Mouse (Mus musculus) MN1 (cell line): ENCODE data around the gene Cdh26.

Experiments
- DNase-seq: peaks from one replicate; pipeline ENCODE4 v3.0.0-alpha.2; 2016; ENCODE audit warnings: low spot score

Cdh26 gene

DNA sequence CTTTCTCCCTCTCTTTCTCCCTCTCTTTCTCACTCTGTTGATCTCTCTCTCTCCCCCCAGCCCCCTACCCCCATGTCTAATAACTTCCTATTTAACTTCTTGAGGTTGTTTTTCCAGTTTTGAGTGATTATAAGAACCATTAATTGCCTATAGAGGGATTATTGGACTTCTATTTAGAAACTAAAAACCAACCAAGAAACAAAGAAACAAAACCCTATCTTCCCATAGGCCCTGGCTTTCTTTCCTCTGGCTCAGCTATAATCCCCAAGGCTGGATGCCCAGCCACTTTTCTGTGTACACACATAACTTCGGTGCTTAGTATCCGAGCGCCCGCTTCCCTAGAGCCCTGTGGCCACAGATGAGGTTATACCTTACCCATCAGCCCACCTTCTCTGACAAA, at the start of gene Cdh26:
Gene Cdh26 (plus strand): TSS at position 301 of the 400 bp plus-strand sequence.
- DNase-seq = no peak

DNA sequence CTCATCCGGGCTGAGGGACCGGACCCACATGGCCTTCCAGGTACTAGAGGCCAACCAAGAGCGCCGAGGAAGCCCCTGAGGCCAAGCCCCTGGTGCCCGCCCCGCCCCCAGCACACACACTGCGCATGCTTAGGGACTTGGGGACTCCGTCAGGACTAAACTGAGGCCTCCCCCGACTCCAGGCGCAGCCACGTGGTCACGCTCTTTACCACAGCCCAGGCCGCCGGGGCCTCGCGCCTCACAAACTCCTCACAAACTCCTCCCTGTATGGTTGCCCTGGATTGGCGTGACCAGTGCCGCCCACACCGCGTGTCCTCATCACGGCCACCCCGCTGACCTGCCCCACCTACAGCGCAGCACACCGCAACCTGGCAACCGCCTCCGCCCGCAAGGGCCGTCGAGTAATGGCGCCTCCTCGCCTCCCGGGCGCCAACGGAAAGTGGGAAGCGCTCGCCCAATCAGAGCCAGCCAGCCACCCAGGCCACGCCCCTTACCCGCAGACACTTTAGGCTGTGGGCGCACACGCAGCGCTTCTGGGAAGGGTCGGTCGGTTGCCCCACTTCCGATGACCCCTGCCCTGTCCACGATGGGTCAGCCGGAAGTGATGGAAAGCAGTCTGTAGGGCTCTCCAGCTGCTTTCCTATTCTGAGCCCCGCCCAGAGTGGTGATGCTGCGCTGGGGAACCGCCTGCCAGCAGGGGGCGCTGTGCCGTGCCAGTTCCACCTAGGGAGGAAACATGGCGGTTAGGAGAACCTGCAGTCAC, 23.1 kb upstream of the Cdh26 start, which contains the start of gene Sycp2:
Gene Sycp2 (minus strand): TSS at position 633 of the 763 bp plus-strand sequence.
- DNase-seq = no peak

DNA sequence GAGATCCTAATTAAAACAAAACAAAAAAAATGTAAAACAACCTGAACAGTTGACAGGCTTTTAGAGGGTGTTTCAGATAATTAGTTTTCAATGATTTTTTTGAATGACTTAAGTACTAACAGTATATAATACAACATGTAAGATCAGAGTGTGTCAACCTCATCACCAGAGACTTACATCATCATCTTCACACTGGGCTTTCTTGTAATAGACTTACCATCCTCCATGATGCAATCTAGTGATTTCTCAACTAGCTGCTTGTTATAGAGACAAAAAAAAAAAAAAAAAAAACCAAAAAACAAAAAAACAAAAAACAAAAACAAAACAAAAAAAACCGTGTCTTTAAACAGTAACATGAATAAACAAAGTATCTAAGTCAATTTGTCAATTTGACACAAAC, 21.3 kb upstream of the Cdh26 start:
- DNase-seq = no peak

DNA sequence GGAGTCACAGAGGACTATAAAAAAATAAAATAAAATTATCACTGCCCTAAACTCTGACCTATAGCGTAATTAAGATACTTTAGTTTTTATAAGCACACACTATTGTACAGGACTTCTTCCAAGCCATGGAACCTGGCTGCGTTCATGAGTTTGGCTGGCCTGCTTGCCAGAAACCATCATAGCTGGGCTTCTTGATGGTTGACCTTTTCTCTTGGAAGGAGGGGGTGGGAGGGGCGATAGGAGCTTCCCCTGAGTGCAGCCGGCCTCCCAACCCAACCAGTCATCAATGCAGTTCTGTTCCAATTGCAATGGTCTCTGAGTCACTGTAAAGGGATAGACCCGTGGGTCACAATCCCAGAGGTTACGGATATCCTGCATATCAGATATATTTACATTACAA, 20.0 kb upstream of the Cdh26 start:
- no peak for DNase-seq

DNA sequence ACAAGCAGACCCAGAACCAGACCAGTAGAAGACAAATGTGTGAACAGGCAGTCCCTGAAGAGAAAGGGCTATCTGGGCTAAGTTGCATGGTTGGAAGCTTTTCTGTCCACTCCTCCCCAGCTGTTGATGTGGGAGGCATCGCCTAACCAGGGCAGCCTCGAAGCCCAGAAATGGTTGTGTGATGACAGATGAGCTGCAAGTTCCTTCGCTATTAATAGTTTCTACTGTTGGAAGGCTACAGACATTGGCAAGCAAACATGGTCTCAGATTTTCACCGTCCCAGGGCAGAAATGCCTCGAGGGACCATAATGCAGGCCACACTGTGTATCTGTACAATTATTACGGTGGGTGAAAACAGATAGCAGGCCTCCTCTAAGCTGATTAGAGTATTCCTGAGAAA, 17.7 kb upstream of the Cdh26 start:
- DNase-seq = no peak

- no peak for DNase-seq
Measured at GRCm38 (mm10) chr2:178413081-178413480, 17.2 kb upstream of the Cdh26 start.

- DNase-seq = no peak
Measured at GRCm38 (mm10) chr2:178413481-178414260, 16.7 kb upstream of the Cdh26 start.

GRCm38 (mm10) chr2:178414261-178415149, 15.8 kb upstream of the Cdh26 start, which contains the start of the genes Ppp1r3d and Fam217b:
Gene Ppp1r3d (minus strand): TSS chr2:178414472.
Gene Fam217b (plus strand): TSS chr2:178414524.
- DNase-seq = no peak

DNA sequence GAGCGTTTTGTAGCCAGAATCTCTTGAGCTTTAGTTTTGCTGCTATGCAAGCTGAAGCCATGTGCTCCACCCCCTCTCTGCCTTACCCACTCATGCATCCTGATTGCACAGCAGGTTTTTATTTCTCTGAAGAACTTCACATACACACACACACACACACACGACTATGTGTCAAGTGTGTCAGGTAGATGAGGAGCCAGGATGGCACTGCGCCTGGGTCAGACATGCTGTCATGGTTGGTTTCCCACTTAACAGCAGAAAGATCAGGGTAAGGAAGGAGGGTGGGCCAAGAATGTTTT, 15.2 kb upstream of the Cdh26 start:
- no peak for DNase-seq

- DNase-seq = no peak
Measured at GRCm38 (mm10) chr2:178416427-178416826, 13.9 kb upstream of the Cdh26 start.

DNA sequence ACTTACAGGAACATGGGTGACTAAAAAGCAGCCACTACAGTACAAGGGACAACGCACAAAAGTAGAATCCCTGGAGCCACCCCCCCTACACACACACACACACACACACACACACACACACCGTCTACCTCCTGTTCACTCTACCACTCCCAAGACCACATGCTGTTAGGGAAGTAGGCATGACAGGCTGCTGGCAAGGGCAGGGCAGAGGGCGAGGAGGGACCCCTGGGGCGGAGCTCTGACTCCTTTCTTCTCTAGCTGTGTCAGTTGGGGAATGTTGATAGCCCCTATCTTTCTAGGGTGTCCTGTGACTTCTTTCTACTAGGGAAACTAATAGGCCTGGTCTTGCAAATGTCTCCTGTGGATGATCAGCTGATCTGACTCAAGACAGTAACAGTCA, 13.4 kb upstream of the Cdh26 start:
- no peak for DNase-seq

DNA sequence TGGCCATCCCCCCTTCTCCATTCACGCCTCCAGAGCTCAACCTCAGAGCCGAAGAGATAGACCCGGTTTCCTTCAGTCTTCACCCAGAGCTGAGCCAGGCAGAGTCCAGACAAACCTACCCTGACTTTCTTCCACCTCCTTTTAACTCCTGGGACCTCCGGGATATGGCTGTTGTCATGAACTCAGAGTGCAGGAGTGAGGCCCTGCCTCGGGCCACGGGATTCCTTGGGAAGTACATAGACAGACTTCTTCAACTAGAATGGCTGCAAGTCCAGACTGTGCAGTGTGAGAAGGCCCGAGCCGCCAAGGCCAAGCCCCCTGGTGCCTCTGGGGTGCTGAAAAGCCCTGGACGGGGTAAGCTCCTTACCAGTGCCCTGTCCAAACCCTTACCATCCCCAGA, 9.8 kb upstream of the Cdh26 start:
- no peak for DNase-seq

DNA sequence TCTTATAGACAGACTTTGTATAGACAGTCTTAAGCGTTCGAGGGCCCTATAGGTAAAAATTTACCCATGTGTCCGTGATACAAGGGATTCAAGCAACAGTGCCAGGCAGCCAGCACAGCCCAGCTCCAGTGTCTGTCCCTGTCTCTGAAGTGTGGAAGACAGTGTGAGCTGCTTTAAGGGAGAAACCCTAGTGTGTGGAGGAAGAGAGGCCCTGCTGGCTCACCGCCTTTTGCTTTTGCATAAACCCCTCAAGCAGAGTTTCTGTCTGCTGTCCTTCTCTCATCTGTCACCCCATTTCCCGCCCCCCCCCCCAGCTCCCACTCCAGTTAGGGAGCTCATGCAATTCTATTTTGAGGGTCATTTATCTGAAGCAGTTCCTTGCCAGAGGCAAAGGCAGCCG, 8.7 kb upstream of the Cdh26 start:
- DNase-seq = no peak

DNA sequence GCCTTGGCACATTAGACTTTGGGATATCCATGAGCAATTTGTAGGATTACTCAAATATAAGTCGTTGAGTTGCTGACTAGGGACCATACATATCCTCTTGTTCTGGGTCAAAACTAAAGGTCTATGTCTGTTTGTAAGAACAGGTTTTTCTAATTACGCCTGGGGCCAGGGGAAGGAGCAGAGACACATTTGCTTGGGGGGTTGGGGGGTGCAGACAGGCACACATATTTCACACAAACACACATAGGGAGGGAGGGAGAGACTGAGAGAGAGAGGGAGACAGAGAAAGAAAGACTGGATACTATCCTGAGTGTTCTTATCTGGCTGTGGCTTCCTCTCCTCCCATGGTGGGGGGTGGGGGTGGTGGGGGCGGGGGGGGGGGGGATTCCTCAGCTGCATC, 8.1 kb upstream of the Cdh26 start:
- no peak for DNase-seq

DNA sequence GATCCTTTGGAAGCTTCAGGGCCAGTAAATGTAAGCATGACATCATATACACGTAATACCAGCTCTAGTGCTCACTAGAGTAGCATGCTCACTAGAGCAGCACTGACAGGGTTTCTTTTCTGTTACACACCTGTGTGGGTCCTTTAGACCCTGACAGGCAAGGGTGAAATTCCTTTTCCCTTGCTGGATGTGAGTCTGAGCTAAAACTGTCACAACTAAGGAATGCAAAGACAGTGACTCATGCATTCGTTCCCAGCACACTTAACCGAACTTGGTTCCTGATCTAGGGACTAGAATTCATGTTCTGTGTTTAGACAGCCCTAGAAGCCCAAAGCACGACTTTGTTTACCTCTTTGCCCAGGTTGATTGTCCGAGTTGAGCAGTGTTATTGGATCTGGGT, 7.1 kb upstream of the Cdh26 start:
- DNase-seq = no peak

GRCm38 (mm10) chr2:178426229-178426628, 4.1 kb upstream of the Cdh26 start:
- DNase-seq = no peak

DNA sequence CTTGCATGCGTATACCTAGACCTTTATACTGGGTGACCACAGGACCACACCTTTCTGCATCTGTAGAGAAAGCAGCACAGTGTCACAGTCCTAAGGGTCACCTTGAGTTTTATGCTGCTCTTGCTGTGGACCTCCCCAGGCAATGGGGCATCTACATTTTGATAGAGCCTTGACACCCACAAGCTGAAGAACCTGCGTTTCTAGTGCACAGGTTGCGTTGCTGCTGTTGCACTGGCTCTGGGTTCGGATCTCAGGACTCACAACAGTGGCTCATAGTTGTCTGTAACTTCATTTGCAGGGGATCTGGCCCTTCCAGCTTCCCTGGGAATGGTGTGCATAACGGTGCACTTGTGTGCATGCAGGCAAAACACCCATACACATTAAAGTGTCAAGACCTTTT, 3.1 kb upstream of the Cdh26 start:
- no peak for DNase-seq

GRCm38 (mm10) chr2:178428183-178428582, 2.1 kb upstream of the Cdh26 start:
- no peak for DNase-seq

DNA sequence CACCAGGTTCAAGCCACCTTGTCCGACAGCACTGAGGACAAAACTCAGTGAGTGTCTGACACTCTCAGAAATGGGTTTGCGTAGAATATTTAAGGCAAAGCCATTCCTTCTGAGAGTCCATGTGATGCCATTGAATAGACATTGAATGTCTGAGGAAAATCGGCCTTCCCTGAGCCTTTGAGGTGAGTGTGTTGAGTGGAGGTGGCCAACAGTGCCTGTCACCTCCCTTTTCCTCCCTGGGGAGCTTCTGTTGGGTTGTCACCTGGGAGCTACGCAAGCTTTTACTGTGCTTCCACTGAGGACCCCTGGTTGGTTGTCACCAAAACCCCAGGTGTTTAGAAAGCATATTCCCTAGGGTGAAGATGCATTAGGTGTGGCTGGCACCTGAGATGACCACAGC, 1.7 kb upstream of the Cdh26 start:
- no peak for DNase-seq

- DNase-seq = no peak
Measured at GRCm38 (mm10) chr2:178429426-178429825, 905 bp upstream of the Cdh26 start.

DNA sequence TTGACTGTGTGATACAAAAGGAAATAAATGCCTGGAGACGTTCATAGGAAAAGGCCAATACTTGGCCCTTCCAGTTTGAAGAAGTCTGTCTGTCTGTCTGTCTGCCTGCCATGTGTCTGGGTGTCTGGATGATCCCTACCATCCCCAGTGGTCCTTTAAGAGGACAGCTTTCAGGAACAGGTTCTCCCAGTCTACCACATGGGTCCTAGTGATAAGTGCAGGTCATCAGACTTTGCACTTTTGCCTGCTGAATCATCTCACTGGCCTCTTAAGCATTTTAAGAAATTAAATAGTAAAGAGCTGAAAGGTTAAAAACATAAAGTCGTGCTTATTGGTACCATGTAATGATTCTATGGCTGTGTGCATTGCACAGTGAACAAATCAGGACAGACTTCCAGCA, 3.2 kb downstream of the Cdh26 start:
- DNase-seq = no peak

DNA sequence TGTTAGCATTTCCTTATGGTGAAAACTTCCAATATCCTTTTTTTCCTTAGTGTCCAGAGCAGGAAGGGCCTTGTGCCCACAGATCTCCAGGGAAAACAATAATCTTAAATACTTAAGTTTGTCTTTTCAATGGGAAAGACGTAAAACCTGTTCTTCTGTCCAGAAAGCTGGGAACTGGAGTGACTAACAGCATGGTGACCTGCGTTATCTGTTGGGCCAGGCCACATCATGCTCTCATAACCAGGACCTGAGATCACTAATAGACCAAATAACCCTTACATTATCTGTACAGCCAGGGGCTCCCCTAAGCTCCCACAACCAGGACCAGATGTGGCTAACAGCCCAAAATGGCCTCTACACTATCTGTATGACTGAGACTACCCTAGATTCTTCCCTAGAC, 3.6 kb downstream of the Cdh26 start:
- no peak for DNase-seq

- DNase-seq = no peak
Measured at GRCm38 (mm10) chr2:178437311-178437710, 7.0 kb downstream of the Cdh26 start.
